Mouse (Mus musculus): ENCODE results near the gene Cherp.

GRCm38 (mm10) chr8:72443338-72443993, 31.6 kb downstream of the Cherp start, which contains the start of the genes Calr3 and 1700030K09Rik:
- no peak for TF ChIP-seq CTCF (IDR thresholded peaks at IDR 0.05)
- TF ChIP-seq EP300 (IDR thresholded peaks at IDR 0.05): no peak
